Mouse (Mus musculus) myocyte (in vitro differentiated cells): Measurements from ENCODE around the gene Hist1h2be. TPM values are rescaled to one million over a fixed set of nuclear protein-coding genes. Genes with fewer than 3 reads are reported as not detected.
A peak's percentile ranks its signal among the peaks of the same experiment; 100 is the strongest.
"Not testable (repeated sequence)": the region's sequence is repeated elsewhere in the genome, so short reads cannot be mapped to it uniquely, and the experiment has no call there.

Source experiments
- H3K27me3 ChIP-seq: one replicate; pipeline ENCODE4 v1.6.1; 2011; ENCODE audit not compliant: control insufficient read depth, insufficient read depth, insufficient read length
- H3K36me3 ChIP-seq: one replicate; pipeline ENCODE4 v1.6.1; 2011; ENCODE audit not compliant: control insufficient read depth, insufficient read depth
- H3K4me2 ChIP-seq: one replicate; pipeline ENCODE4 v1.6.1; 2011; ENCODE audit warnings: low read depth, control low read depth
- H3K4me3 ChIP-seq: one replicate; pipeline ENCODE4 v1.5.1; 2011; ENCODE audit warnings: mild to moderate bottlenecking, control low read depth, moderate library complexity
- H3K79me2 ChIP-seq: one replicate; pipeline ENCODE4 v1.6.1; 2011; ENCODE audit not compliant: control insufficient read depth, insufficient read depth
- H3ac ChIP-seq: one replicate; pipeline ENCODE4 v1.6.1; 2011; ENCODE audit not compliant: control insufficient read depth, insufficient read length
- CEBPB ChIP-seq: IDR thresholded peaks from 2 replicates; pipeline ENCODE4 v1.6.1; 2011; ENCODE audit warnings: mild to moderate bottlenecking, moderate library complexity; ENCODE audit not compliant: poor library complexity, insufficient read depth, severe bottlenecking
- E2F4 ChIP-seq: IDR thresholded peaks from one replicate; pipeline ENCODE4 v1.6.1; 2011; ENCODE audit warnings: mild to moderate bottlenecking, control low read depth, moderate library complexity; ENCODE audit not compliant: insufficient read depth
- MYOG ChIP-seq, 3 experiments: IDR thresholded peaks; one replicate each; pipeline ENCODE4 v1.6.1; 2011; ENCODE audit warnings: control low read depth in 2 of 3, low read depth in 2 of 3, mild to moderate bottlenecking in 2 of 3; ENCODE audit not compliant: insufficient read length in 2 of 3, control insufficient read depth in 1 of 3, insufficient read depth in 1 of 3
- POLR2A ChIP-seq: IDR thresholded peaks from one replicate; pipeline ENCODE4 v1.6.1; 2011; ENCODE audit warnings: low read depth, mild to moderate bottlenecking, control low read depth, moderate library complexity; ENCODE audit not compliant: insufficient read length
- POLR2AphosphoS2 ChIP-seq: IDR thresholded peaks from one replicate; pipeline ENCODE4 v1.6.1; 2011; ENCODE audit warnings: low read depth, control low read depth; ENCODE audit not compliant: insufficient read length
- REST ChIP-seq: IDR thresholded peaks from one replicate; pipeline ENCODE4 v1.6.1; 2011; ENCODE audit warnings: mild to moderate bottlenecking, control low read depth, moderate library complexity; ENCODE audit not compliant: insufficient read depth, insufficient read length
- SRF ChIP-seq: IDR thresholded peaks from one replicate; pipeline ENCODE4 v1.6.1; 2011; ENCODE audit warnings: low read depth; ENCODE audit not compliant: control insufficient read depth, insufficient read length
- TCF12 ChIP-seq: IDR thresholded peaks from one replicate; pipeline ENCODE4 v1.6.1; 2011; ENCODE audit warnings: mild to moderate bottlenecking, control low read depth; ENCODE audit not compliant: poor library complexity, insufficient read depth, severe bottlenecking
- TCF3 ChIP-seq: IDR thresholded peaks from one replicate; pipeline ENCODE4 v1.6.1; 2011; ENCODE audit warnings: low read depth, control low read depth; ENCODE audit not compliant: insufficient read length
- USF1 ChIP-seq: IDR thresholded peaks from one replicate; pipeline ENCODE4 v1.6.1; 2011; ENCODE audit warnings: low read depth, mild to moderate bottlenecking, control low read depth, moderate library complexity
- polyA plus RNA-seq: library from polyadenylated mRNA; unstranded; fragments of >200 nt; fragmentation: generic; extraction: Trizol; gene quantifications from one replicate; pipeline ENCODE4 v1.2.1, GENCODE M21; 2012; ENCODE audit warnings: missing spikeins

The Hist1h2be gene
- polyA plus RNA-seq, 1 experiment = 4.3 TPM

DNA sequence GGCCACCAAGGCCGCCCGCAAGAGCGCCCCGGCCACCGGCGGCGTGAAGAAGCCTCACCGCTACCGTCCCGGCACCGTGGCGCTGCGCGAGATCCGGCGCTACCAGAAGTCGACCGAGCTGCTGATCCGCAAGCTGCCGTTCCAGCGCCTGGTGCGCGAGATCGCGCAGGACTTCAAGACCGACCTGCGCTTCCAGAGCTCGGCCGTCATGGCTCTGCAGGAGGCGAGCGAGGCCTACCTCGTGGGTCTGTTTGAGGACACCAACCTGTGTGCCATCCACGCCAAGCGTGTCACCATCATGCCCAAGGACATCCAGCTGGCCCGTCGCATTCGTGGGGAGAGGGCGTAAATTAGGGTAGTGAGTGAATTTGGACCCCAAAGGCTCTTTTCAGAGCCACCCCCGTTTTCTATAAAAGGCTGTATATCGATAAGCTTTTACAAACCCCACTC lies 45.0 kb downstream of the Hist1h2be start:
- H3ac ChIP-seq, H3K36me3 ChIP-seq, H3K79me2 ChIP-seq, H3K27me3 ChIP-seq: not testable (repeated sequence)
- TF ChIP-seq POLR2AphosphoS2 (peak; percentile 82), POLR2A (peak; percentile 71)
- H3K4me3 ChIP-seq = peak overlapping the region; percentile 27
- peak overlapping the region; percentile 81 for H3K4me2 ChIP-seq

DNA sequence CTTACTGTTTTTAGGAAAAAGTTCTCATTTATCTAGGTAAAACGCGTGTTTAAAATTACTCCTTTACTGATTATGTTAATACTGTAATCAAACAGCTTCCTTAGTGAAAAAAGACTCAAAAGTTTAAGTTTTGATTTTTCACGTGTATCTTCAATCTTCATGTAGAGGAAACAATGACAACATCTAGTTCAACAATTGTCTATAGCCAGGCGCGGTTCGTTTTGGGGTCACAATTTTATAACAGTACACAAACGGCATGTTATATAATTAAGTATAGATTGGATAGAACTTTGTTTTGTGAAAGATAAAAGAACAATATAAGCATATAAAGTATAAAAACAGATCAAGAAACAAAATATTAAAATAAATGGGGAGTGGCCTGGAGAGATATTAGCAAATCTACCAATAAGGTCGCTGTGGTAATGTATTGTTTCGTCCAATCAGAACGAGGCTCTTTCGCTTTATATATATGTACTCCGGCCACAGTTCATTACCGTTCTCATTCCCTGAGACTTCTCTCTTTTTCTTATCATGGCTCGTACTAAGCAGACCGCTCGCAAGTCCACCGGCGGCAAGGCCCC lies 45.6 kb downstream of the Hist1h2be start, which contains the start of gene Hist1h3d:
Gene Hist1h3d, plus strand, starts transcription at position 493 of the 581 bp plus-strand sequence.
- peak within 1 kb of the TSS; percentile 81 for H3K4me2 ChIP-seq
- no peaks in the 10 kb centered on the region for H3K79me2 ChIP-seq
- TF ChIP-seq POLR2A (no peak), USF1 (no peak), CEBPB (no peak), REST (no peak), MYOG (IDR thresholded peaks at IDR 0.05; ENCODE audit: control insufficient read depth in 1 of 3, insufficient read depth in 1 of 3, insufficient read length in 2 of 3, low read depth in 2 of 3) (no peak), TCF3 (no peak), E2F4 (no peak), TCF12 (no peak), SRF (no peak)
- no peak within 1 kb of the TSS for H3ac ChIP-seq
- H3K4me3 ChIP-seq = peak within 1 kb of the TSS; percentile 27
- no peaks in the 10 kb centered on the region for H3K27me3 ChIP-seq
- no peaks in the 10 kb centered on the region for H3K36me3 ChIP-seq

DNA sequence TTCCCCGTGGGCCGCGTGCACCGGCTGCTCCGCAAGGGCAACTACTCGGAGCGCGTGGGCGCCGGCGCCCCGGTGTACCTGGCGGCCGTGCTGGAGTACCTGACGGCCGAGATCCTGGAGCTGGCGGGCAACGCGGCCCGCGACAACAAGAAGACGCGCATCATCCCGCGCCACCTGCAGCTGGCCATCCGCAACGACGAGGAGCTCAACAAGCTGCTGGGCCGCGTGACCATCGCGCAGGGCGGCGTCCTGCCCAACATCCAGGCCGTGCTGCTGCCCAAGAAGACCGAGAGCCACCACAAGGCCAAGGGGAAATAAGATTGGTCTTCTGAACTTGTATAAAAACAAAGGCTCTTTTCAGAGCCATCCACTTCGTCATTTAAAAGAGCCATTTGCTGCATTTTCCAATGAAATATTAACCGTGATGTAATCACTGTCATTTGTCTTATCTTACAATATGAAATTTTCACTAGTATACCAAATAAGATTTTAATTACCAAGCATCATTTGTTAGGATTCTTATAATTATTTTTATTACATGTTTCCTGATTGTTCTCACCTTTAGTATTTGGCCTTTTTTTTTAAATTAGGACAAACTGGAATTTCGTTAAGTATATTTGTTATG lies 46.3 kb downstream of the Hist1h2be start:
- peak overlapping the region; percentile 27 for H3K4me3 ChIP-seq
- H3K79me2 ChIP-seq, H3K36me3 ChIP-seq, H3K27me3 ChIP-seq, H3ac ChIP-seq: not testable (repeated sequence)
- TF ChIP-seq POLR2A (peak; percentile 61), POLR2AphosphoS2 (peak; percentile 70)
- peak overlapping the region; percentile 77 for H3K4me2 ChIP-seq

GRCm38 (mm10) chr13:23573898-23574524 lies 46.9 kb downstream of the Hist1h2be start, which contains the start of the genes Hist1h2bf and Hist1h2ad:
TSS of gene Hist1h2bf (minus strand) at chr13:23574196.
TSS of gene Hist1h2ad (plus strand) at chr13:23574381.
- H3K27me3 ChIP-seq, H3K36me3 ChIP-seq, H3K79me2 ChIP-seq, H3ac ChIP-seq: not testable (repeated sequence)
- Histone ChIP-seq H3K4me2 (peak within 1 kb of the TSS; percentile 77), H3K4me3 (peak within 1 kb of the TSS; percentile 27)
- TF ChIP-seq E2F4 (peak; percentile 83), POLR2A (peak; percentile 65), POLR2AphosphoS2 (peak; percentile 84)

GRCm38 (mm10) chr13:23573034-23573897 lies 47.7 kb downstream of the Hist1h2be start:
- peak overlapping the region; percentile 64 for H3K4me2 ChIP-seq
- not testable (repeated sequence) for H3K79me2 ChIP-seq, H3K27me3 ChIP-seq, H3ac ChIP-seq, H3K36me3 ChIP-seq
- peak overlapping the region; percentile 27 for H3K4me3 ChIP-seq
